Mouse (Mus musculus) intestine, postnatal 0 days (tissue): ENCODE measurements at regions not wholly inside any gene's neighbourhood (a gene's known extent, or its start where the extent isn't known, plus 50 kb on each side); places are given as distances from the start of the nearest gene placed in this dataset.

Experiments used
- ATAC-seq: fragments of 200-750 bp; cut with Nextera tagmentation; 2 replicates; pipeline ENCODE4 v1.8.0; 2017; ENCODE audit warnings: mild to moderate bottlenecking, moderate TSS enrichment, moderate library complexity
- H3K27ac ChIP-seq: fragments of 300-500 bp; sonication (generic); 2 replicates; pipeline ENCODE4 v1.5.1; 2014; ENCODE audit warnings: mild to moderate bottlenecking, low read depth, low read length, moderate library complexity
- H3K27me3 ChIP-seq: fragments of 300-500 bp; sonication (generic); replicated peaks from 2 replicates; pipeline ENCODE4 v1.6.1; 2014; ENCODE audit warnings: low read length, mixed read lengths; ENCODE audit not compliant: control insufficient read depth, insufficient read depth
- H3K36me3 ChIP-seq: fragments of 300-500 bp; sonication (generic); 2 replicates; pipeline ENCODE4 v1.6.1; 2014; ENCODE audit warnings: mild to moderate bottlenecking, moderate library complexity; ENCODE audit not compliant: control insufficient read depth, insufficient read depth
- H3K4me1 ChIP-seq: fragments of 300-500 bp; sonication (generic); replicated peaks from 2 replicates; pipeline ENCODE4 v1.6.1; 2014; ENCODE audit warnings: antibody characterized with exemption, low read length, mixed read lengths; ENCODE audit not compliant: control insufficient read depth, insufficient read depth
- H3K4me2 ChIP-seq: fragments of 300-500 bp; sonication (generic); replicated peaks from 2 replicates; pipeline ENCODE4 v1.6.1; 2014; ENCODE audit warnings: low read depth, mild to moderate bottlenecking, moderate library complexity
- H3K4me3 ChIP-seq: fragments of 300-500 bp; sonication (generic); 2 replicates; pipeline ENCODE4 v1.5.1; 2014; ENCODE audit warnings: low read depth, low read length
- H3K9ac ChIP-seq: fragments of 300-500 bp; sonication (generic); 2 replicates; pipeline ENCODE4 v1.6.1; 2014; ENCODE audit warnings: mild to moderate bottlenecking, low read depth, low read length
- H3K9me3 ChIP-seq: fragments of 300-500 bp; sonication (generic); 2 replicates; pipeline ENCODE4 v1.6.1; 2016; ENCODE audit warnings: mixed run types; ENCODE audit not compliant: control insufficient read depth
- CTCF ChIP-seq: sonication (generic); IDR thresholded peaks from 2 replicates; pipeline ENCODE4 v1.5.1; 2016; ENCODE audit warnings: low read depth, mild to moderate bottlenecking, control low read depth, antibody characterized with exemption, moderate library complexity
- WGBS: fragments of 180-500 bp; shearing (Covaris S2); extraction: QIAGEN DNeasy Blood & Tissue Kit; methylation state at CpG from one replicate; pipeline ENCODE4 v1.1.7; 2014; 5-methylcytosine and 5-hydroxymethylcytosine counted together

- H3K4me2 ChIP-seq: no peak overlapping the region
- H3K27me3 ChIP-seq: peaks cover 20% of the 10 kb centered on the region
- H3K9me3 ChIP-seq: no peaks in the 10 kb centered on the region
- no peak overlapping the region for H3K27ac ChIP-seq
- H3K9ac ChIP-seq: no peak overlapping the region
- ATAC-seq: no peak
- no peak overlapping the region for H3K4me3 ChIP-seq
- H3K36me3 ChIP-seq: no peaks in the 10 kb centered on the region
- H3K4me1 ChIP-seq: no peaks in the 10 kb centered on the region
- WGBS: 87% methylated on average over 4 of the region's 4 CpGs
- TF ChIP-seq CTCF: no peak
Observed at GRCm38 (mm10) chr14:118430286-118430685, 163.5 kb downstream of the Gm9376 start.

GRCm38 (mm10) chr14:118430740-118431139 is 164.0 kb downstream of the Gm9376 start:
- WGBS: 85% methylated on average over 1 of the region's 1 CpGs
- no peak for TF ChIP-seq CTCF
- Histone ChIP-seq H3K4me3 (no peak overlapping the region), H3K9me3 (no peaks in the 10 kb centered on the region), H3K36me3 (no peaks in the 10 kb centered on the region), H3K27ac (no peak overlapping the region), H3K27me3 (peaks cover 24% of the 10 kb centered on the region), H3K9ac (no peak overlapping the region), H3K4me1 (no peaks in the 10 kb centered on the region), H3K4me2 (no peak overlapping the region)
- ATAC-seq: no peak

- H3K9ac ChIP-seq: no peak overlapping the region
- H3K27me3 ChIP-seq: peaks cover 28% of the 10 kb centered on the region
- ATAC-seq: no peak
- TF ChIP-seq CTCF: no peak
- H3K36me3 ChIP-seq: no peaks in the 10 kb centered on the region
- H3K4me1 ChIP-seq: no peaks in the 10 kb centered on the region
- H3K4me2 ChIP-seq: no peak overlapping the region
- no peak overlapping the region for H3K4me3 ChIP-seq
- WGBS: 80% methylated on average over 6 of the region's 6 CpGs
- H3K9me3 ChIP-seq: no peaks in the 10 kb centered on the region
- H3K27ac ChIP-seq: no peak overlapping the region
Observed at GRCm38 (mm10) chr14:118431241-118431882, 164.6 kb downstream of the Gm9376 start.
